Mouse (Mus musculus) thymus, adult 2 months (tissue): ENCODE data around the gene Sertad4.

Source experiments
- CTCF ChIP-seq: fragments of 200-500 bp; IDR thresholded peaks from 2 replicates; pipeline ENCODE4 v1.5.1; 2012; ENCODE audit warnings: mild to moderate bottlenecking, control low read depth, low read length, moderate library complexity, borderline replicate concordance; ENCODE audit not compliant: control insufficient read depth, poor library complexity, insufficient read depth; ENCODE audit errors: extremely low read depth
- POLR2A ChIP-seq: fragments of 200-500 bp; IDR thresholded peaks from 2 replicates; pipeline ENCODE4 v1.6.1; 2012; ENCODE audit warnings: mild to moderate bottlenecking, low read length, control low read depth, moderate library complexity; ENCODE audit not compliant: control insufficient read depth, poor library complexity, insufficient read depth; ENCODE audit errors: extremely low read depth

DNA sequence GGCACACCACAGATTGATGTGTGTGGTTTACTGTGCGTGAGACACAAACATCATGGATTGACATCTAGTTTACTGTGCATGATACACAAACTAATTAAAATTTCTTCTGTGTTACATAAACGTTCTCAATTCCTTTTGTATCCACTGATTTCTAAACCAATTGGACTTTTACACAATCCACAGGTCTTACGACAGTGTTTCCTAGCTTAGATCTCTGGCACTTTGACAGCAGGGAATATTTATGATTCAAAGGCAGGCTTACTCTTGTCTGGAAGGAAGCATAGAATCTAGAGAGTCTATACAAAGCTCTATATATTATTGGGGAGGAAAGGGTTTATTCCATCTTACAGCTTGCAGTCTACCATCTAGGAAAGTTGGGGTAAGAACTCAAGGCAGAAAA is 8.9 kb upstream of the Sertad4 start:
- TF ChIP-seq CTCF: no peak
- TF ChIP-seq POLR2A: no peak
